Mouse (Mus musculus) lung, adult 18-20 months (tissue): Measurements from ENCODE around the gene Ces1g.
A peak's percentile ranks its signal among the peaks of the same experiment; 100 is the strongest.

ENCODE experiments used
- DNase-seq, 2 experiments: peaks; one replicate each; pipeline ENCODE4 v3.0.0; 2022; ENCODE audit warnings: mixed read lengths in 2 of 2

Gene Ces1g

DNA sequence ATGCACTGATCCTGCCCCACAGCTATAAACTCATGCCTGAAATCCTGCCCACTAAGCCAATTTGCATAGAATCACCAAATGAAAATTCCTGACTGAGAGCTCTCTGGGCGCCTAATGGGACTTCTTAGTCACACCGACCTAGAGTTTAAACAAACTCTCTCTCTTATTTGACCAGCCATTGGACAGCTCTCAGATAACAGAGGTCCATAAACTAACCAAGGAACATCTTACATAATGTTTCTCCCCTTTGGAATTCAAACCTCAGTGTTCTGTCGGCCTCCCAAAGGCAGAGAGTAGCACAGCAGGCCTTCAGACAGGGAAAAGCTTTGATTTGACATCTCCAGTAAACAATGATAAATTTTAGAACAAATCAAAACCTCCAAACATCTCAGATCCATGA is at the start of gene Ces1g:
Ces1g (minus strand) TSS at position 102 of the 400 bp plus-strand sequence.
- DNase-seq, result peak in 1 of 2 experiments; percentile 12

DNA sequence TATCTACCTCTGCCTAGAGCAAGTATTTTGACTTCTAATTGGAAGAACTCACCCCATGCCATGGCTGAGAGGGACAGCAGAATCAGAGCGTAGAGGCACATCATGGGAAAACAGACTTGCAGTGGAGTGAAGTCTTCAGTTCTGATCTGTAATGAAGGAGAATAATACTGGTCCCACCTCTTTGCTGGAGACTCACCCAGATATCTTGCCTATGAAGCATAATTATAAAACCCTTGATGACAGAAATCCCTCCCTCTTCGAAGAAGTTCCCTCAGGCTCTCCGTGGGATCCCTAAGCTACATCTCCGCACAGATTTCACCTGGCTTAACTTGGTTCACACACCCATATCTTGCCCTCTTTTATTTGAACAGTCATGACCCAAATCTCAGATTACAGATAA is 42.5 kb upstream of the Ces1g start, which contains the start of gene Ces1h:
Ces1h (minus strand) TSS at position 101 of the 400 bp plus-strand sequence.
- no peak for DNase-seq

GRCm38 (mm10) chr8:93369481-93369880 is 32.4 kb upstream of the Ces1g start:
- DNase-seq, result no peak

DNA sequence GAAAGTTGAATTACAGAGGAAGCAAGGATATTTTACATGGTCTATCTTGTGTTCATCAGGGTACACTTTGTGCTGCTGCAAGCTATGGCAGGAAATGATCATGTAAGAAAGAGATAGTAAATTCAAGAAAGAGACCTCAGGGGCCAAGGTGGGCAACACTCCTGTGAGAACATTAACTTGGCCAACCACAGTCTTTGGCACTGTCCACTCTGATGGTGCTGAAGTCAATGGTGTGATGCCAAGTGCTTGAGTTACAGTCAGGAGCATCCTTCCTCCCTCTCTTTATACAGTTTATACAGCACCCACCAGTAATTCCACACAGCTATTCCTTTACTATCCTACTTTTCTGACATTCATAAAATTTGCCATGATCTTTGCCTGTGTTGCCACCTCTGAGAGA is 23.0 kb upstream of the Ces1g start:
- no peak for DNase-seq

- no peak for DNase-seq
Observed at GRCm38 (mm10) chr8:93339531-93339930, 2.4 kb upstream of the Ces1g start.

DNA sequence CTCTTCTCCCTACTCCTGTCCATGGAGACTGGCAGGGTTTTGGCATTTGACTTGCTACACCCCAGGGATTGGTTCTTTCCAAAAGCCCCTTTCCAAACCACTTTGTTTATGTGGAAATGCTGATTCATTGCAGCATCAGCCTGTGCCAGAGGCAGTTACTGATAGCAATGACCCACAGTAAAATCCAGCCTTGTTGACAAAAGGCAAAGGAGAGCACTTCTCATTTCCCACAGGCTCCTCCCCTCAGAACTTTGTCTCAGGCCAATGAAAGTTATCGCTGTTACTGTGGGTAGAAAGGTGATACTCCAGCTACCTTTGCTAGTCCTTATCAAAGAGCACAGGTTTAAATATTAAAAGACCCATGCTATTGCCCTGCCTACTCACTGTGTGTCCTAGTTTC is 4.4 kb downstream of the Ces1g start:
- peak; percentile 66 to 75 for DNase-seq

DNA sequence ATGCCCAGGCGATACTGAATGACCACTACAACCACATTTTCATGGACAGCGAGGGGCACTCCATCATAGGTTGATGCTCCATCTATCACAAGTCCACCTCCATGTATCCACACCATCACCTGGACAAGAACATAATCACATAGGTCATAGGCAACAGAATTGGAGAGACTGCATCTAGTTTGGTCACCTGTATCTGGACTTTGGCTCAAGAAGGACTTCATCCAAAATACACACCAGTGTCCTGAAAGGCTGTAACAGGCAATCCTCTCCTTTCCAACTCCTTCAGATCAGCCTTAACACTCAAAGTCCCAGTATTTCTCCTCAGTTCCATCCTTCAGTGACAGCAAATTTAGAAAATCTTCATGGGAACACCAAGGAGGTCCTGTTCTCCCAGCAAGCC is 6.0 kb downstream of the Ces1g start:
- no peak for DNase-seq

GRCm38 (mm10) chr8:93325123-93325522 is 12.0 kb downstream of the Ces1g start:
- no peak for DNase-seq

DNA sequence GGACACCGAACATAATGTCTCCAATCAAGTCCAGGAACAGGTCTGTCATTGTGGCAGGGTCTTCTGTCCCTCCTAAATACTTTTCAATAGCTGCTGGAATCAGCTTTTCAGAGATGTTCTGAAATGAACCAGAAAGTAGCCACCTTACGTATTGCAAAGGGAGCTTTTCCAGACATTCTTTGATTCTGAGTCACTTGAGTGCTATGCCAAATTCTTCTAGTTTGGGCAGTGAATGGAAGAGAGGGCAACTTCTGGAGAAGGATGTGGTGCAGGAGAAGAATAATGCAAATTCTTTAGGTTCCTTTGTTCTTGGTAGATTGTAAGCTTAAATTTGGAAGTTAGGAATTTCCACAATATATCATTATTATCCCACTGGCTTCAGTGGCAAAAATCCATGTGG is 20.1 kb downstream of the Ces1g start:
- DNase-seq, result no peak

DNA sequence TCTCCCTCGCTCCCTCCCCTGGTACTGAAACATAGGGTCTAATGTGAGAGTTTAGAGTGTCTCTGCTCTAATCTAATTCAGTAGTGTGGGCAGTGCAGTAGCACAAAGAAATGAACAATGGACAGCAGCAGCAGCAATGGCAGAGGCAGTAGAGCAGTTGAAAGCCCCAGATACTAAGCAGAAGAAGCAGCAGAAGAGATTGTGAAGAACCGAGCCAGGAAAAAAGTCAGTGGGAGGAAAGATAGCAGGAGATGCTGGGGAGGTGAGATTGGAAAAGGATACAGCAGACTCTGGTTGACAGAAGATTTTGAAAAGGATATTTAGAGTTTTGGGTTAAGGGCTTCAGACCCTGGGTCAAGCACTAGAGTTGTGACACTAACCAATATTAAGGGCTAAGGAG is 21.6 kb downstream of the Ces1g start:
- no peak for DNase-seq

DNA sequence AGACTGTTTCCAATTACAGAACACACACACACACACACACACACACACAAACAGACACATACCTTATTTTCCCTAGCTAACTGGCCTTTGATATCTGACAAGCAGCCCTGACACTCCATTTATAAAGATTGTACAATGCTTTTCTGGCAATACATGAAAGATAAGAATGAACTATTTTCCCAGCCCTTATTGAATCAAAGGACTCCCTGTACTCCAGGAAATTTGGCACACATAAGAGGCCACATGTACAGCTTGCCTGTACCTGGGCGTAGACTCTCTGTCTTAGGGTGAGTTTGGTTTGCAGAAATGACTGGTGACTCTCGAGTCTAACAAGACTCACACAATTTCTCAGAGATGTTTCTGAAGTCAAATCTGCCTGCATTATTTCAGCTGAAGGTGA is 53.2 kb downstream of the Ces1g start:
- no peak for DNase-seq

DNA sequence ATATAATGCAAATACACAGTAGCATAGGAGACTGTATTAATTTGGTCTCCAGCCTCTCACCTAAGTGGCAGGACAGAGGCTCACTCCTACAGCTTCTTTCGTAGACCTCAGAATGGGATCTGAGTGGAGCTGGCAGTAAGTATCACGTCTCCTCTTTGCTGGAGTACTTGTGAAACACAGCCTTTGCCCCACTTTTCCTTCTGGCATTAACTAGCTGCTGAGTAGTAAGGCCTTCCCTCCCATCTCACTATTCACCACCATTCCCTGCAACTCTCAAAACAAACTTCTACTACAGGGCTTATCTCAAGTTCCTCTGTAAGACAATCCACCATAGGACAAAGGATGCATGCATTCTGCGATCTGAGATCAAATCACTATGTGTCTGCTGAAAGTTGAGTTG is 54.8 kb downstream of the Ces1g start:
- no peak for DNase-seq

DNA sequence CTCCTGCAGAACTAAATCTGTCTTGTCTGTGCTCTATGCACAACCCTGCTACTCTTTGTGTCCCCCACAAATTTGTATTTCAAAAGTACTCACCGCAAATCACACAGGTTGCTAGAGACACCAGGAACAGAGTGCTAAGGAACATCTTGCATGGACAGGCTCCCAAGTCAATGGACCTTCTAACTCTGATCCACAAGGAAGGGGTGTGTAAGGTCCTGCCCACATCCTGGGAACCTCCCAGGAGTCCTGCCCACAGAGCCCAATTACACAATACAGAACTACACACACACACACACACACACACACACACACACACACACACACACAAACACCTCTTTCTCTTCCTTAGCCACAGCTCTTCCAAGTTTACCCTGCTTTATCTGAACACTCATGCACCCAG is 57.6 kb downstream of the Ces1g start, which contains the start of gene Ces1f:
Ces1f (minus strand) TSS at position 192 of the 400 bp plus-strand sequence.
- peak; percentile 15 for DNase-seq

- no peak for DNase-seq
Observed at GRCm38 (mm10) chr8:93278176-93278805, 58.8 kb downstream of the Ces1g start.

- DNase-seq, result no peak
Observed at GRCm38 (mm10) chr8:93274609-93275008, 62.5 kb downstream of the Ces1g start.

DNA sequence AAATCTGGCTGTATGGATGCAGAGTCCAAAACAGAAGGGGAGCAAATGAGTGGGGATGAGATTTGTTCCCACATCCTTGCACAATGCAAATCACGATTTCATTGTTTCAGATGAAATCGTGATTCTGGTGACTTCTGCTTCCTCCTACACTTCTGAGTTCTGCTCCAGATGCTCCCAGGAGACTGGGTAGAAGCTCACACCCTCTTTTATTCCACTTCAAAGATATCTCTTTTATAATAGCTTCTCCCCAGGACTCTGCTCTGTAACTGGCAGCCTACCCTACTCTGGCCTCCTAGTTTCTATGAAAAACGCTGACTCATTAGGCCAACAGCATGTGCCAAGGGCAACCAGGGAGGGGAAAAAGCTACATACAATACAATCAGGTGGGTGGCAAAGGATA is 63.8 kb downstream of the Ces1g start:
- DNase-seq, result peak; percentile 6 to 21

- peak; percentile 8 to 9 for DNase-seq
Observed at GRCm38 (mm10) chr8:93272686-93273085, 64.4 kb downstream of the Ces1g start.

DNA sequence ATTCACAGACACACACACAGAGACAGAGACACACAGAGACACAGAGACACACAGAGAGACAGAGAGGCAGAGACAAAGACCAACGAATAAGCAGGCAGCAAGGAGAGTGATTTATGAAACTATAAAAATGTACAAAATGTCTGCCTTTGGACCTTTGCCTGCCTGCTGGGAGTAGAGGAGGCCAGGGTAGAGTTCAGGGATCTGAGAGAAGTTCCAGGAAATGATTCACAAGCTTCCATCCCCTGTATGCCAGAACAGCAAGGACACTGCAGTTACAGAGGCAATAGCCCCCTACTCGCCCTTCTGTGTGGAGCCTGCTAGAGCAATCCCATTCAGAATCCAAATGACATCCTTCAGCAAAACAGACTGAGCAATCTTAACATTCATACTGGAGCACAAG is 75.7 kb downstream of the Ces1g start:
- DNase-seq, result no peak

DNA sequence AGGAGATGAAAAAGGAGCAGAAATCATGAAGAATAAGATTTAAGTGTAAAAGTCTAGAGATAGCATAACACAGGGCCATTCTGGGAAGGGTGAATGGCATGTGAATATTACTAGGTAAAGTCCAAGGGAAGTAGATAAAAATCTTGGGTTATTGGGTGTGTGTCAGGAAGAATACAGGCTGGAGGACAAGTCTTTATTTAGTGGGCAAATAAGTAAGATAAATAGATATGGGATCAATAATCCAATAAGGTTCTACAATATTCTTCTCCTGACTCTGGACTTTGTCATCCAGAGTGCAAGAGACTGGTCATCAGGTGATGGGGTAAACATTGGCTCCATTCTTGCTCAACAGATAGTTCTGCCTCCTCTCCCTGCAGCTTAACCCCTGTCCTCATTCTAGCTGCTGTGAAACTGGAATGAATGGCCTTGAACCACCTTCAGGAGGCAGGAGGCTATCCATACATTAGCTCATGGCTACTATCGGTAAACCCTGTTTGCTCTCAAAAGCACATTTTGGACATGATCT is 84.6 kb downstream of the Ces1g start:
- DNase-seq, result no peak
